Mouse (Mus musculus) ES-E14 (cell line): Measurements from ENCODE around the gene Cadm1. TPM values are rescaled to one million over a fixed set of nuclear protein-coding genes. Genes with fewer than 3 reads are reported as not detected.

Experiments used
- DNase-seq: peaks from one replicate; pipeline ENCODE4 v3.0.0-alpha.2; 2013; ENCODE audit warnings: low read depth, low spot score
- H3K27ac ChIP-seq: 2 replicates; pipeline ENCODE4 v1.5.1; 2012; ENCODE audit warnings: low read depth, mild to moderate bottlenecking, low read length, moderate library complexity, mixed read lengths; ENCODE audit not compliant: poor library complexity, insufficient read depth, severe bottlenecking
- H3K36me3 ChIP-seq: 2 replicates; pipeline ENCODE4 v1.6.1; 2012; ENCODE audit warnings: mild to moderate bottlenecking, low read length, moderate library complexity, mixed read lengths; ENCODE audit not compliant: control insufficient read depth, poor library complexity, insufficient read depth, severe bottlenecking
- H3K4me1 ChIP-seq, 2 experiments: fragments of 150-350 bp in 1 of 2; sonication (generic) in 1 of 2; 2 replicates each; pipeline ENCODE4 v1.6.1; 2012; ENCODE audit warnings: low read length in 2 of 2, mild to moderate bottlenecking in 1 of 2, mixed read lengths in 1 of 2; ENCODE audit not compliant: control insufficient read depth in 2 of 2, insufficient read depth in 2 of 2, poor library complexity in 1 of 2
- H3K4me3 ChIP-seq, 2 experiments: fragments of 150-350 bp in 1 of 2; sonication (generic) in 1 of 2; 2 replicates each; pipeline ENCODE4 v1.5.1; 2012; ENCODE audit warnings: low read length in 2 of 2, low read depth in 1 of 2, mild to moderate bottlenecking in 1 of 2, mixed read lengths in 1 of 2; ENCODE audit not compliant: insufficient read depth in 1 of 2, poor library complexity in 1 of 2, severe bottlenecking in 1 of 2
- H3K9ac ChIP-seq: 2 replicates; pipeline ENCODE4 v1.6.1; 2012; ENCODE audit warnings: low read depth, mild to moderate bottlenecking, low read length, mixed read lengths; ENCODE audit not compliant: poor library complexity, insufficient read depth, severe bottlenecking
- H3K9me3 ChIP-seq: fragments of 150-350 bp; sonication (generic); 2 replicates; pipeline ENCODE4 v1.6.1; 2012; ENCODE audit warnings: low read depth, mild to moderate bottlenecking, low read length; ENCODE audit not compliant: control insufficient read depth, insufficient read depth
- CHD2 ChIP-seq: IDR thresholded peaks from 2 replicates; pipeline ENCODE4 v1.6.1; 2014; ENCODE audit warnings: mild to moderate bottlenecking, low read depth, low read length, inconsistent platforms
- HCFC1 ChIP-seq: IDR thresholded peaks from 2 replicates; pipeline ENCODE4 v1.6.1; 2012; ENCODE audit warnings: low read length, inconsistent platforms, borderline replicate concordance; ENCODE audit not compliant: insufficient read depth
- MAFK ChIP-seq: IDR thresholded peaks from 2 replicates; pipeline ENCODE4 v1.6.1; 2014; ENCODE audit warnings: mild to moderate bottlenecking, low read depth, low read length, inconsistent platforms; ENCODE audit not compliant: insufficient read depth
- ZC3H11A ChIP-seq: IDR thresholded peaks from 2 replicates; pipeline ENCODE4 v1.6.1; 2012; ENCODE audit warnings: low read depth, mild to moderate bottlenecking, inconsistent platforms, low read length, borderline replicate concordance
- ZNF384 ChIP-seq: IDR thresholded peaks from 2 replicates; pipeline ENCODE4 v1.6.1; 2012; ENCODE audit warnings: low read depth, low read length, inconsistent platforms
- in situ Hi-C, 2 experiments: fragments of 600-800 bp; cut with MboI; formaldehyde crosslinking; loops; one replicate each; pipeline ENCODE4 v1.15.1; 2025; ENCODE audit warnings: low sequenced_read_pairs in 2 of 2, inconsistent platforms in 1 of 2; ENCODE audit not compliant: unreplicated experiment in 2 of 2
- total RNA-seq: library from RNA; depleted of rRNA; stranded (reverse); fragments of 300-350 nt; gene quantifications from 2 replicates; pipeline ENCODE4 v1.2.3, GENCODE M21; 2012

Cadm1 gene
- total RNA-seq, 1 experiment, result 78.7 TPM

DNA sequence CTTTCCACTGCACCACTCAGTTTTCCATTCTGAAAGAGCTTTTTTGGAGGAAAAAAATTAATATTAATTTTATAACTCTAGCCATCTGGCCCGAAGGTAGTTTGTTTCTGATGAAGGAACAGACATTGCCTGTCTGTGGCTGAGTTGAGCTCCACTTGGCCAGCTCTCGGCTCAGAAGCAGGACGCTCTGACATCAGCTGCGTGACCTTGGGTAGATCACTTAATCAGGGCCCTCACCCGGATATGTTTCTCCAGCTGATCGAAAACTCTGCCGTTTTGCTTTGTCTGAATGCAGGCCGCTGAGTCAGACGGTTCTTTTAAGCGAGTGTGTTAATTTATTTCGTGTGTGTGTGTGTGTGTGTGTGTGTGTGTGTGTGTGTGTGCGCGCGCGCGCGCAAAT is 23.1 kb upstream of the Cadm1 start:
- Histone ChIP-seq H3K9ac (no peak overlapping the region), H3K4me1 (0 out of 4 replicates have a peak, but pooled peaks cover 0 to 1% of the 10 kb centered on the region in 2 experiments), H3K36me3 (no peaks in the 10 kb centered on the region), H3K27ac (no peak overlapping the region), H3K4me3 (no peak overlapping the region), H3K9me3 (no peaks in the 10 kb centered on the region)
- in situ Hi-C loops, result no loop called here
- TF ChIP-seq CHD2 (no peak), MAFK (no peak), ZC3H11A (no peak), HCFC1 (no peak), ZNF384 (no peak)
- DNase-seq, result no peak

DNA sequence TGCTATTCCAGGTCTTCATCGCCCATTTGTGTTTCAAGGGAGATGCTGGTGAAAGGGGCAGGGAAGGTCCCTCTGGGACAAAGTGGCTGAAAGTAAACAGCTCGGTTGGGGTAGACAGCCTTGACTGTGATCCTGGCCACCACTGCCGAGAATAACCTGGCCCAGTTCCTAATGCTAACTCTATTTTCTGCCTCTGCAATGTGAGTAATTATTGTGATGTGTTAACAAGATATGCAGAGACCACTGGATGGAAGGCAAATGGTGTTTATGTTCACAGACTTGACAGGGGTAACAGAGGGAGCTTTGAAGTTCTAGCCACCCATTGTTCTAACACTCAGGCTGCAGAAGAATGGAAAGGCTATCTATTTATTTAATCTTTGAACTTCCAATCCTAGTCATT is 21.9 kb upstream of the Cadm1 start:
- DNase-seq, result no peak
- in situ Hi-C loops, result no loop called here
- Histone ChIP-seq H3K36me3 (no peaks in the 10 kb centered on the region), H3K4me3 (no peak overlapping the region), H3K27ac (no peak overlapping the region), H3K9ac (no peak overlapping the region), H3K9me3 (no peaks in the 10 kb centered on the region), H3K4me1 (peaks cover under 1 to 1% of the 10 kb centered on the region in 2 experiments; a peak in 2 of 4 replicates)
- TF ChIP-seq ZC3H11A, result no peak
- TF ChIP-seq HCFC1, result no peak
- TF ChIP-seq CHD2, result no peak
- TF ChIP-seq MAFK, result no peak
- no peak for TF ChIP-seq ZNF384

DNA sequence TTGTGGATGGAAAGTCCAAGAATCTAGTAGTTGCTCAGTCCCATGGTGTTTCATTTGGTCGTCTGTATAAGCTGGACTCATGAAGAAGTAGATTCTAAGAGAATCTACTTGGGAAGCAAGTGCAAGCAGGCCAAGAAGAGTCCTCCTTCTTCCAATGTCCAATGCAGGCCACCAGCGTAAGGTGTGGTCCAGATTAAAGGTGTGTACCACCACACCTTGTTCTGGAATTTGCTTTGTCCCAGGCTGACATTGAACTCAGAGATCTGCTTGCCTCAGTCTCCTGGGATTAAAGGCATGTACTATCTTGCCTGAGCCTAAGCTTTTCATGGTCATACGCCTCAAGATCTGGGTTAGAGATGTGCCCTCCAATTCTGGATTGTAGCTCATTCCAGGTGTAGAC is 17.5 kb upstream of the Cadm1 start:
- H3K4me1 ChIP-seq, result peaks cover 5 to 14% of the 10 kb centered on the region in 2 experiments
- in situ Hi-C loops, result no loop called here
- no peak overlapping the region for H3K4me3 ChIP-seq
- no peak overlapping the region for H3K9ac ChIP-seq
- H3K27ac ChIP-seq, result no peak overlapping the region
- no peak for DNase-seq
- no peaks in the 10 kb centered on the region for H3K9me3 ChIP-seq
- TF ChIP-seq MAFK (no peak), HCFC1 (no peak), CHD2 (no peak), ZNF384 (no peak), ZC3H11A (no peak)
- H3K36me3 ChIP-seq, result no peaks in the 10 kb centered on the region

DNA sequence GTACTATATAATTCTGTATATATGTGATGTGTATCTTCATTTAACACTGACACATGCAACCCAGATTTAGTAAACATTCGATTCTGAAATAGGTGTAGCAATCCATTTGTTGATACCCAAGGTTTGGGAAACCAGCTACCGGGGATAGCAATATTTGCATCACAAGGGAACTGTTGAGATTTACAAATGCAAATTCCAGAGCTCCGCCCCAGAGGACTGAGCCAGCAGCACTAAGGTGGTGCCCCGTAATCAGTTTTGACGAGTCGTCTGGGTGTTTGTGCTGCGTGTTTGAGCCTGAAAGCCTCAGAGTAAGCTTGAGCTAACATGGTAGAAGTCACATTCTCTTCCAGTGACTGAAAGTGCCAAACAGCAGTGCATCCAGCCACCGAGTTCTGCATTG is 15.7 kb upstream of the Cadm1 start:
- Histone ChIP-seq H3K4me3 (peak overlapping the region in 1 of 2 experiments; percentile 35; a peak in 1 of 4 replicates), H3K9ac (no peak overlapping the region; the same call in 1 of the 2 replicates), H3K36me3 (no peaks in the 10 kb centered on the region), H3K4me1 (peaks cover 5 to 14% of the 10 kb centered on the region in 2 experiments), H3K9me3 (no peaks in the 10 kb centered on the region), H3K27ac (peak overlapping the region; percentile 79; the same call in 1 of the 2 replicates)
- in situ Hi-C loops, result no loop called here
- DNase-seq, result peak; percentile 64
- TF ChIP-seq CHD2 (no peak), HCFC1 (no peak), MAFK (no peak), ZNF384 (no peak), ZC3H11A (no peak)
